Mouse (Mus musculus): ENCODE results near the gene Tmigd3. TPM values are rescaled to one million over a fixed set of nuclear protein-coding genes. Genes with fewer than 3 reads are reported as not detected.

Gene Tmigd3
- polyA plus RNA-seq, 1 experiment from 2014 or later: 0.18 TPM

Other genes with a start within 250 kb of the Tmigd3 start
- gene Ddx20, start 183.3 kb upstream of the Tmigd3 start, polyA plus RNA-seq (2015; fragmentation: Nextera tagmentation; extraction: Ambion mirVana): 24.8 and 28.9 TPM in 2 replicates
- 0.31 and 0.35 TPM in 2 replicates for gene Inka2, start 166.3 kb upstream of the Tmigd3 start, polyA plus RNA-seq (2015; fragmentation: Nextera tagmentation; extraction: Ambion mirVana)
- 119 and 149 TPM in 2 replicates for gene Rap1a, start 69.6 kb upstream of the Tmigd3 start, polyA plus RNA-seq (2015; fragmentation: Nextera tagmentation; extraction: Ambion mirVana)
- gene Adora3, start within 50 bp of the Tmigd3 start, polyA plus RNA-seq (2015; fragmentation: Nextera tagmentation; extraction: Ambion mirVana): 0.44 and 0.51 TPM in 2 replicates
- 2.1 and 3.8 TPM in 2 replicates for gene I830077J02Rik, start 61.8 kb downstream of the Tmigd3 start, polyA plus RNA-seq (2015; fragmentation: Nextera tagmentation; extraction: Ambion mirVana)
- gene Wdr77, start 88.5 kb downstream of the Tmigd3 start, polyA plus RNA-seq (2015; fragmentation: Nextera tagmentation; extraction: Ambion mirVana): 65.8 and 69.1 TPM in 2 replicates
- gene Atp5f1, start 89.2 kb downstream of the Tmigd3 start, polyA plus RNA-seq (2015; fragmentation: Nextera tagmentation; extraction: Ambion mirVana): 392 and 451 TPM in 2 replicates
- gene Ovgp1, start 102.8 kb downstream of the Tmigd3 start, polyA plus RNA-seq (2015; fragmentation: Nextera tagmentation; extraction: Ambion mirVana): 0.71 and 1.3 TPM in 2 replicates
- gene Pifo, start 143.7 kb downstream of the Tmigd3 start, polyA plus RNA-seq (2015; fragmentation: Nextera tagmentation; extraction: Ambion mirVana): not detected in 2 replicates
- gene Chil5, start 161.9 kb downstream of the Tmigd3 start, polyA plus RNA-seq (2015; fragmentation: Nextera tagmentation; extraction: Ambion mirVana): 0.08 TPM in 1 of 2 replicates, not detected in the other
- gene Chia1, start 242.3 kb downstream of the Tmigd3 start, polyA plus RNA-seq (2015; fragmentation: Nextera tagmentation; extraction: Ambion mirVana): not detected in 2 replicates

Measured in liver, embryonic 13.5 days (tissue).